Mouse (Mus musculus): Measurements from ENCODE around the gene 1700001F09Rik. TPM values are rescaled to one million over a fixed set of nuclear protein-coding genes. Genes with fewer than 3 reads are reported as not detected.
"Not testable (repeated sequence)": the region's sequence is repeated elsewhere in the genome, so short reads cannot be mapped to it uniquely, and the experiment has no call there.

Gene 1700001F09Rik
- 20.4 and 24.7 TPM in 2 replicates for polyA plus RNA-seq (2012; rRNA removed)

- H3K4me1 ChIP-seq (ENCODE audit: control insufficient read depth, insufficient read depth, low read length); H3K27me3 ChIP-seq (ENCODE audit: control insufficient read depth, insufficient read depth, low read length); H3K27ac ChIP-seq (ENCODE audit: control insufficient read depth, insufficient read depth, low read depth, low read length); H3K36me3 ChIP-seq (ENCODE audit: control insufficient read depth, insufficient read depth, low read length): not testable (repeated sequence)
- H3K4me3 ChIP-seq (ENCODE audit: control insufficient read depth, low read depth, low read length), result peak within 1 kb of the TSS; percentile 38
Measured at GRCm38 (mm10) chr14:43347711-43348110, at the start of gene 1700001F09Rik. Gene 1700001F09Rik (minus strand): TSS chr14:43347811.

GRCm38 (mm10) chr14:43361713-43362112 lies 14.1 kb upstream of the 1700001F09Rik start:
- not testable (repeated sequence) for H3K36me3 ChIP-seq (ENCODE audit: control insufficient read depth, insufficient read depth, low read length); H3K27me3 ChIP-seq (ENCODE audit: control insufficient read depth, insufficient read depth, low read length); H3K4me3 ChIP-seq (ENCODE audit: control insufficient read depth, low read depth, low read length); H3K27ac ChIP-seq (ENCODE audit: control insufficient read depth, insufficient read depth, low read depth, low read length); H3K4me1 ChIP-seq (ENCODE audit: control insufficient read depth, insufficient read depth, low read length)

- not testable (repeated sequence) for H3K27me3 ChIP-seq (ENCODE audit: control insufficient read depth, insufficient read depth, low read length); H3K36me3 ChIP-seq (ENCODE audit: control insufficient read depth, insufficient read depth, low read length); H3K4me3 ChIP-seq (ENCODE audit: control insufficient read depth, low read depth, low read length); H3K4me1 ChIP-seq (ENCODE audit: control insufficient read depth, insufficient read depth, low read length); H3K27ac ChIP-seq (ENCODE audit: control insufficient read depth, insufficient read depth, low read depth, low read length)
Measured at GRCm38 (mm10) chr14:43359246-43359645, 11.6 kb upstream of the 1700001F09Rik start.

- not testable (repeated sequence) for H3K4me3 ChIP-seq (ENCODE audit: control insufficient read depth, low read depth, low read length); H3K4me1 ChIP-seq (ENCODE audit: control insufficient read depth, insufficient read depth, low read length); H3K36me3 ChIP-seq (ENCODE audit: control insufficient read depth, insufficient read depth, low read length); H3K27ac ChIP-seq (ENCODE audit: control insufficient read depth, insufficient read depth, low read depth, low read length); H3K27me3 ChIP-seq (ENCODE audit: control insufficient read depth, insufficient read depth, low read length)
Measured at GRCm38 (mm10) chr14:43357496-43357895, 9.9 kb upstream of the 1700001F09Rik start.

GRCm38 (mm10) chr14:43352944-43353343 lies 5.3 kb upstream of the 1700001F09Rik start:
- H3K4me3 ChIP-seq (ENCODE audit: control insufficient read depth, low read depth, low read length); H3K36me3 ChIP-seq (ENCODE audit: control insufficient read depth, insufficient read depth, low read length); H3K27me3 ChIP-seq (ENCODE audit: control insufficient read depth, insufficient read depth, low read length); H3K27ac ChIP-seq (ENCODE audit: control insufficient read depth, insufficient read depth, low read depth, low read length); H3K4me1 ChIP-seq (ENCODE audit: control insufficient read depth, insufficient read depth, low read length): not testable (repeated sequence)

- H3K27ac ChIP-seq (ENCODE audit: control insufficient read depth, insufficient read depth, low read depth, low read length); H3K36me3 ChIP-seq (ENCODE audit: control insufficient read depth, insufficient read depth, low read length); H3K27me3 ChIP-seq (ENCODE audit: control insufficient read depth, insufficient read depth, low read length); H3K4me3 ChIP-seq (ENCODE audit: control insufficient read depth, low read depth, low read length); H3K4me1 ChIP-seq (ENCODE audit: control insufficient read depth, insufficient read depth, low read length): not testable (repeated sequence)
Measured at GRCm38 (mm10) chr14:43337646-43338045, 10.0 kb downstream of the 1700001F09Rik start.

- H3K27ac ChIP-seq (ENCODE audit: control insufficient read depth, insufficient read depth, low read depth, low read length); H3K4me1 ChIP-seq (ENCODE audit: control insufficient read depth, insufficient read depth, low read length); H3K36me3 ChIP-seq (ENCODE audit: control insufficient read depth, insufficient read depth, low read length); H3K4me3 ChIP-seq (ENCODE audit: control insufficient read depth, low read depth, low read length); H3K27me3 ChIP-seq (ENCODE audit: control insufficient read depth, insufficient read depth, low read length): not testable (repeated sequence)
Measured at GRCm38 (mm10) chr14:43331362-43331880, 16.2 kb downstream of the 1700001F09Rik start.

GRCm38 (mm10) chr14:43328603-43329002 lies 19.0 kb downstream of the 1700001F09Rik start:
- H3K4me3 ChIP-seq (ENCODE audit: control insufficient read depth, low read depth, low read length); H3K36me3 ChIP-seq (ENCODE audit: control insufficient read depth, insufficient read depth, low read length); H3K27ac ChIP-seq (ENCODE audit: control insufficient read depth, insufficient read depth, low read depth, low read length): not testable (repeated sequence)

GRCm38 (mm10) chr14:43319516-43319915 lies 28.1 kb downstream of the 1700001F09Rik start:
- H3K27me3 ChIP-seq (ENCODE audit: control insufficient read depth, insufficient read depth, low read length); H3K4me1 ChIP-seq (ENCODE audit: control insufficient read depth, insufficient read depth, low read length); H3K36me3 ChIP-seq (ENCODE audit: control insufficient read depth, insufficient read depth, low read length); H3K27ac ChIP-seq (ENCODE audit: control insufficient read depth, insufficient read depth, low read depth, low read length); H3K4me3 ChIP-seq (ENCODE audit: control insufficient read depth, low read depth, low read length): not testable (repeated sequence)

More at GRCm38 (mm10) chr14:43328603-43329002, 19.0 kb downstream of the 1700001F09Rik start:
- not testable (repeated sequence) for H3K4me1 ChIP-seq (ENCODE audit: control insufficient read depth, insufficient read depth, low read length); H3K27me3 ChIP-seq (ENCODE audit: control insufficient read depth, insufficient read depth, low read length)

- H3K36me3 ChIP-seq (ENCODE audit: control insufficient read depth, insufficient read depth, low read length); H3K4me1 ChIP-seq (ENCODE audit: control insufficient read depth, insufficient read depth, low read length); H3K27me3 ChIP-seq (ENCODE audit: control insufficient read depth, insufficient read depth, low read length); H3K27ac ChIP-seq (ENCODE audit: control insufficient read depth, insufficient read depth, low read depth, low read length): not testable (repeated sequence)
- peak within 1 kb of the TSS; percentile 84 for H3K4me3 ChIP-seq (ENCODE audit: control insufficient read depth, low read depth, low read length)
Measured at GRCm38 (mm10) chr14:43293503-43293902, 54.1 kb downstream of the 1700001F09Rik start, which contains the start of gene Gm8127. Gene Gm8127 (minus strand): TSS chr14:43293832.

Data from testis, adult 2 months (tissue).